Mouse (Mus musculus) adipocyte (in vitro differentiated cells): ENCODE data around the gene Msantd1.
"Not testable (repeated sequence)": the region's sequence is repeated elsewhere in the genome, so short reads cannot be mapped to it uniquely, and the experiment has no call there.

Experiments
- DNase-seq: peaks from one replicate; pipeline ENCODE4 v3.0.0-alpha.2; 2016; ENCODE audit warnings: low spot score

Msantd1 gene

GRCm38 (mm10) chr5:34907910-34908725 is at the start of gene Msantd1:
Gene Msantd1 (plus strand): TSS chr5:34908012.
- no peak for DNase-seq

DNA sequence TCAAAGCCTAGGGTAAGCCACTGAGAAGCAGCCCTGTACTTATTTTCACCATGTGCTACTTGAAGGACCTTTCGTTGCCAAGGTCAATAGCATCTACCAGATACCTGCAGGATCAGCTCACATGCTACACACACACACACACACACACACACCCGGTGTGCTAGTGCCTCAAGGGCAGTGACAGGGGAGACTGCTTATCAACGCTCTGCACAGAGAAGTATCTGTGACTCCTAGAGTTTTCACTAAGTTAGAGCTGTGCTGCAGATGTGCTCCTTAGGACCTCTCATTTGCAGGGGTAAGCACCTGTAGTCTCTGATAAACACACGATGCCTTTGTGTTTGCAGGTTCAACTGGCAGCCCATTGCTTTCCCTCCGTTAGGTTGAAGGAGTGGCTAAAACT is 42.4 kb upstream of the Msantd1 start:
- no peak for DNase-seq

DNA sequence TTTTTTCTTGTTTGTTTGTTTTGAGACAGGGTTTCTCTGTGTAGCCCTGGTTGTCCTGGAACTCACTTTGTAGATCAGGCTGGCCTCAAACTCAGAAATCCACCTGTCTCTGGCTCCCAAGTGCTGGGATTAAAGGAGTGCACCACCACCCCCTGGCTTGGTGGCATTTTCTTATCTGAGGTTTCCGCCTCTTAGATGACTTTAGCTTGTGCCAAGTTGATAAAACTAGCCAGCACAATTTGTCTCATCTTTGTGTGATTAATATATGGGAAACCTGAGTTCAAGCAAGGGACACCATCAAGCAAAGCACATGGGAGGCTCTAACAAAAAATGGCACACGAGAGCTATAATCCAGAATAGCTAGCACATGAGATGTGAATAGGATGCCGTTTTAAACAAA is 27.5 kb upstream of the Msantd1 start:
- not testable (repeated sequence) for DNase-seq

- DNase-seq, result no peak
Observed at GRCm38 (mm10) chr5:34881023-34881422, 26.8 kb upstream of the Msantd1 start.

DNA sequence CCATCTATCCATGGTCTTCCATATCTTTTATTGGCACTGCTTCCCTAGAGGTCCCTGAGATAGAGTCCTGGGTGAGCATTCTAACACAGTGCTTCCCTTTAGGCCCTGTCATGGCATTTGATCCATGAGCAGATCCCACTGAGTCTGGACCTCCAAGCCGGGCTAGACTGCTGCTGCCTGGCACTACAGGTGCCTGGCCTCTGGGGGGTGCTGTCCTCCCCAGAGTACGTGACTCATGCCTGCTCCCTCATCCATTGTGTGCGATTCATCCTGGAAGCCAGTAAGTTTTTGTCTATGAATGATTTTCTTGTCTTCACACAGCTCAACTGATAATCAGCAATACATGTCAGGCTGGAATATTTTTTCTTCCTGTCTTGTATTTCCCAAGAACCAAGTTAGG is 22.6 kb upstream of the Msantd1 start:
- no peak for DNase-seq

GRCm38 (mm10) chr5:34889252-34889651 is 18.6 kb upstream of the Msantd1 start:
- DNase-seq, result no peak

DNA sequence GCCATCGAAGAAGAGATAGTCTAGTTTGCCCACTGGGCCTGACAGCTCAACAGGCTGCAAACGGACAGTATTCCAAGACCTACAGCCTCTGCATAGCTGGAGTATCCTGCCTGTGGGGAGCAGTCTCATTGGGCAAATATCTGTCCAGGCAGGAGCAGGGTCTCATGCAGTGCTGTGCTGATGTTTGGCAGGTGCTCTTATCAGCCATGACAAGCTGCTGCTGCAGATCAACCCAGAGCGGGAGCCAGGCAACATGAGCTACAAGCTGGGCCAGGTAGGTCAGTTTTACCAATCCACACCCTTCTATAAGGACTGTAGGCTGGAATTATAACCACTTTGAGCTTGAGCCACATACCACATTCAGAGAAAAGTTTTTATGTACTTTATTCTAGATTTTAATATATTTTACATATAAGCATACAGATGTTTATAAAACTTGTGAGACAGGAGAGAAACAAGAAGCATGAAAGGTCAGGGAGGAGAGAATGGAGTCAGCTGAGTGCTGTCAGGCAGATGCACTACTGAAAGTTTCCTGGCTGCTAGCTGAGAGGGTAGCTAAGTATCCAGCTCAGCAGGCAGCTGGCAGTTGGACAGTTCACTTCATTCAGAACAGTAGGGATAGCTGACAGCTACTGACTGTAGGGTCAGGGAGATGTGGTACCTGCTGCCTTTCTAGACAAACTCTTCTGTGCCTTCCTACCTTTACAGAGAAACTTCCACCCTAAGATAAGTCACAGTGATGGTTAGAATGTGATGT is 10.9 kb upstream of the Msantd1 start:
- DNase-seq, result no peak

DNA sequence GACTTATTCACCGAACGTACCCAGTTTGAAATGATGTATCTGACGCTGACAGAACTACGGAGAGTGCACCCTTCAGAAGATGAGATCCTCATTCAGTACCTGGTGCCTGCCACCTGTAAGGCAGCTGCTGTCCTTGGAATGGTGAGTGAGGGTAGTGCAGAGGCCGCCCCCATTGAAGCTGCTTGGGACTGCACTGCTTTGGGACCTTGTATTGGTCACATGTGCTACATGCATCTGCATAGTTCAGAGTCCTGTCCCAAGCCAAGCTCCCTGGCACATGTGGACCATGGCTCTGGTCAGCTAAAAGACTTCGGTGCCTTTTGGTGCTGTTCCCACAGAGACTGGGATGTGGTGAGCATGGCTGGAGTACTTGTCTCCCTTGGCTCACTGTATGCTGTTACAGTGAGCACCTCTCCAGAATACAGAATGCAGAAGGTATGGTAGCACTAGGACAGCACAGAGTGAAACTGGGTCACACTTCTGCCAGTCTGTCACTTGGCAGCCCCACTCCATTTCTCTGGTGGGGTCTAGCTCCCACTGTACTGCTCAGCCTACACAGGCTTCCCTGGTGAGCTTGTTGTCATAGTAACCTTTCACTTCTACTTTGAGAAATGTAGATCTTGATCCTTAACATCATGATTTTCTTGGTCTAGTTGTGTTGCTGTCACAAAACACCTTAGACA is 7.9 kb upstream of the Msantd1 start:
- no peak for DNase-seq

- DNase-seq, result no peak
Observed at GRCm38 (mm10) chr5:34902371-34902770, 5.4 kb upstream of the Msantd1 start.

GRCm38 (mm10) chr5:34902811-34903385 is 4.9 kb upstream of the Msantd1 start:
- DNase-seq, result peak; percentile 59

DNA sequence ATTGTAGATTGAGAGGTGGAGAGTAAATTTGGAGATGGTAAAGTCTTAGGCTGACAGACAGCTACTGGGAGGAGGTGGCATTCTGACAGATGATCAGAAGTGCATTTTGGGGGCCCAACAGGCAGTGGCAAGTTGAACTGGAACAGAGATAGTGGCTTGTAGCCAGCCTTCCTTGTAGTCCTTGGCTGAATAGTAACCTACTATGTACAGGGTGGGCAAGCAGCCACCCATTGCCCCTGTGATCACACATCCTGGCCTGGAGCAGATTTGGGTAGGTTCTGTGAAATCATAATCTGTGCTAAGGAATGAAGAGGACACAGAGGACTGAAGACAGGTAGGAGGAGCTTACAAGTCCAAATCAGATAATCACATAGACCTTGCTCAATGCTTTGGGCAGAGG is 3.4 kb upstream of the Msantd1 start:
- no peak for DNase-seq

DNA sequence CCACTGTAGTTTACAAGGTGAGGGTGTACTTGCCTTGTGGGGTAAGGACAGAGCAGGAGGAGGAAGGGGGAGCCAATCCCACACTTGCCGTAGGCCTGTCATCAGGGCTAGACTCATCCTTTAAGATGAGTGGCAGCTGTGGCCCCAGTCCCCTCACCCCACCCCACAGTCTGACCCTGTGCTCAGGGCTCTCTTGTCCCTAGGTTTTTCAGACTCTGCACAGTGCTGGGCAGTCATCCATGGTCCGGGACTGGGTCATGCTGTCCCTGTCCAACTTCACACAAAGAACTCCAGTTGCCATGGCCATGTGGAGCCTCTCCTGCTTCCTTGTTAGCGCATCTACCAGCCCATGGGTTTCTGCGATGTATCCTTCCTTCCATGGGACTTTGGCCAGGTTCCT is 582 bp upstream of the Msantd1 start:
- no peak for DNase-seq

DNA sequence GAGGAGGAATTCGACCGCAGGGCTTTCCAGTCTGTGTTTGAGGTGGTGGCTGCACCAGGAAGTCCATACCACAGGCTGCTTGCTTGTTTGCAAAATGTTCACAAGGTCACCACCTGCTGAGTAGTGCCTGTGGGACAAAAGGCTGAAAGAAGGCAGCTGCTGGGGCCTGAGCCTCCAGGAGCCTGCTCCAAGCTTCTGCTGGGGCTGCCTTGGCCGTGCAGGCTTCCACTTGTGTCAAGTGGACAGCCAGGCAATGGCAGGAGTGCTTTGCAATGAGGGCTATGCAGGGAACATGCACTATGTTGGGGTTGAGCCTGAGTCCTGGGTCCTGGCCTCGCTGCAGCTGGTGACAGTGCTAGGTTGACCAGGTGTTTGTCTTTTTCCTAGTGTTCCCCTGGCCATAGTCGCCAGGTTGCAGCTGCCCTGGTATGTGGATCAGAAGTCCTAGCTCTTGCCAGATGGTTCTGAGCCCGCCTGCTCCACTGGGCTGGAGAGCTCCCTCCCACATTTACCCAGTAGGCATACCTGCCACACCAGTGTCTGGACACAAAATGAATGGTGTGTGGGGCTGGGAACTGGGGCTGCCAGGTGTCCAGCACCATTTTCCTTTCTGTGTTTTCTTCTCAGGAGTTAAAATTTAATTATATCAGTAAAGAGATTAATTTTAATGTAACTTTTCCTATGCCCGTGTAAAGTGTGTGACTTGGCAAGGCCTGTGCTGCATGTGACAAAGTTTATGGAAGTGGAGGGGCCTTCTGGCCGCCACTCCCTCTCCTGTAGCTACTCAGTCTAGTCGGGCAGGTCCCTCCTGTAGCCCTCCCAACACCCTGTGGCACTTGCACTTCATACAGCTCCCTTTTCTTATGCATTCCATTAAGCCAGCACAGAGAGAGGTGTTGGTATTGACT is 1.2 kb downstream of the Msantd1 start:
- no peak for DNase-seq

DNA sequence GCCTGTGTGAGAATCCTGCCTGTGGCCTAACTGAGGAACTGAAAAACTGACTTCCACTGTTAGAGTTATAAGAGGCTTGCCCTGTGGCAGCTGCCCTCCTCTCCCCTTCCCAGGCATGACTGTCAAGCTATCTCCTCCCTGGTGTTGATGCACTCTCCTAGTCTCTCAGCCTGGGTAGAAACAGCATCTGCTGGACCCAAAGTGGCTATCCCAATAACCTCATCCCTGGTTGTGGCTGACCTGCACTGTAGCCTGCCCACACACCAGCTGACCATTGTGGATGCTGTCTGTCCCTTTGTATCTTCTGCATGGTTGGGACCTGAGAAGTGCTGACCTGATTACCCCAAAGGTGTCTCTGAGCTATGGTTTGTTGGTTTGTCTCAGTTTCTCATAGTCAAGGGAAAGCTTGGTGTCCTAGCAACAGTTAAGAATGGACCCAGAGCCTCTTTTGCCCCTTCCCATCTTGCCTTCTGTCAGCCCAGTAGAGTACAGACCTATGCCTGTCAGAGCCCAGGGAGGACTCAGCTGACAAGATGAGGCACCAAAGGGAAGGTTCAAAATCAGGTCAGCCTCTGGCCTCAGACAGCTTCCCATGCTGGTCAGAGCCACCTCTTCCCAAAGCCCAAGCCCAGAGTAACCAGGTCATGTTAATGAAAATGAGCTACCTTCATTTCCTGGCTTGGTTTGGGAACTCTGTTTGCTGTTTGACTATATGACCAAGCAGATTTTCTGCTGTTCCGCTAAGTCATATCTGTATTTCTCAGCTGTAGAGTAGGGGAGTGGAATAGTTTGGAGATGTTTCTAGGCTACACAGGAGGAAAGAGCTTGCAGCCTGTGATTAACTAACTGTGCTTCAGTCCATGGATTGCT is 2.1 kb downstream of the Msantd1 start:
- no peak for DNase-seq

- DNase-seq, result no peak
Observed at GRCm38 (mm10) chr5:34910504-34910815, 2.6 kb downstream of the Msantd1 start.

GRCm38 (mm10) chr5:34915801-34916200 is 8.0 kb downstream of the Msantd1 start:
- DNase-seq, result peak; percentile 88

- no peak for DNase-seq
Observed at GRCm38 (mm10) chr5:34917234-34917655, 9.4 kb downstream of the Msantd1 start.

DNA sequence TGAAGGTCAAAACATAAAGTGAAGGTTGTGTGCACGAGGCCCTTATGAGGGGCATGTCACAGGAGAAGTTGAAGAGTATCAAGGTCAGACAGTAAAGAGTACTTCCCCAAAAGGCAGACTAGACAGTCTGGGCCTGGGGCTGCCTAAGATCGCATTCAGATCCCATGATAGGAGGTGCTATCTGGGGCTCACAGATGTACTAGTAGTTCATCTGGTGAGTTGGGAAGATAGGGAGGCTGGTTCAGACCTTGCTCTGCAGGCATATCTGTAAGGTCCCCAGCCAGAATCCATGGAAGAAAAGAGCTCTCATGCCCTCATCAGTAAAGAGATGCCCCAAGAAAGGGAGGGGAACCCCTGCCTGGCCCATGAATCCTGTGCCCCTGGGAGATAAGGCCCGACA is 11.0 kb downstream of the Msantd1 start:
- no peak for DNase-seq

DNA sequence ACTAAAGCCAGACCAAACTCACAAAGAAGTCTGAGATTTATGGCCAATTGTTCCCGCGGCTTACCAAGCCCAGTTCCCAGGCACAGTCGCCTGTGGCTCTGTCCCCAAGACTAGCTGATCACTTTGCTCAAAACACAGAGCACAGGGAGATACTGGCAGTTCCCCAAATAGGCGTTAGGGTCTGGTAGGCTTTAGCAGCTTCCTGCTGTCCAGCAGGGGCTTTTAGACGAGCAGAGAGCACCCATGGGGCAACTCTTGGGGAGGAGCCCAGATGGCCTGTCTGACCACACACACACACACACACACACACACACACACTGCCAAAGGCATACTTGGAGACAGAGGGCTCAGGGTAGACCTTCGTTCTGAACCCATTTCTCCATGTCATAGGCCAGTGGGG is 14.7 kb downstream of the Msantd1 start:
- DNase-seq, result peak; percentile 94

DNA sequence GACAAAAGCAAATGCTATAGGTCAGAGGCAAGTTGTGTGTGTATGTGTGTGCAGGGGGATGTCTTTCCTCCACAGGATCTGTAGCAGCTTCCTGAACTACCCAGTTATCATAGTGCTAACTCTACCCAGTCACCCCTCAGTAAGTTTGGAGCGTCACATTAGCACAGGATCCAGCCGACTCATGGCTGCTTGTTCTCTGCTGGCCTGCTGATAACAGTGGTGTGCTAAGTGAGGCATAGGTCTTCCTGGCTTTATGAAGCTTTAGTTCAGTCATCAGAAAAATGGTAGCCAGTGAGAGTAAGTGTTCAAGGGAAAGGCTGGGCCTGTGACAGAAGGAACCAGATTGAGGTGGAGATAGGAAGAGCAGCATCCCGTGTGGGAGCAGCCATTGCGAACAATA is 16.1 kb downstream of the Msantd1 start:
- DNase-seq, result no peak

DNA sequence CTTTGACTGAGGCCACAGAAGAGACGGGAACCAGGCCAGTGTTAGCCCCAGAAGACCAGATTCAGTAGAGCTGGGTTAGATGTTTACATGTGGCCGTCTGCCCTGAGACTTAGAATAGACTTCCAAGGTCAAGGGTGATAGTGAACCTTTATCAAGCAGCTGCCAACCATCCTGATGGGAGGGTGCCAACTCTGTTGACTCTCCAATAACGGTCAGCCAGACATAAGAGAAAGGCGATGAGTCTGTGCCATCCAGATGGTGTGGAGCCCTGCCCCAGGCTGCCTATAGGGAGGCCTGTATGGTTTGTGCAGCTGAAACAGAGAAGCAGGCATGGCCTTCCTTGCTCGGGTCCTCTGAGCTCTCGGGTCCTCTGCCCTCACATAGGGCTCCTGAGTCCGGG is 16.7 kb downstream of the Msantd1 start:
- peak; percentile 48 for DNase-seq
